Mouse (Mus musculus): ENCODE measurements at regions not wholly inside any gene's neighbourhood (a gene's known extent, or its start where the extent isn't known, plus 50 kb on each side); places are given as distances from the start of the nearest gene placed in this dataset.

DNA sequence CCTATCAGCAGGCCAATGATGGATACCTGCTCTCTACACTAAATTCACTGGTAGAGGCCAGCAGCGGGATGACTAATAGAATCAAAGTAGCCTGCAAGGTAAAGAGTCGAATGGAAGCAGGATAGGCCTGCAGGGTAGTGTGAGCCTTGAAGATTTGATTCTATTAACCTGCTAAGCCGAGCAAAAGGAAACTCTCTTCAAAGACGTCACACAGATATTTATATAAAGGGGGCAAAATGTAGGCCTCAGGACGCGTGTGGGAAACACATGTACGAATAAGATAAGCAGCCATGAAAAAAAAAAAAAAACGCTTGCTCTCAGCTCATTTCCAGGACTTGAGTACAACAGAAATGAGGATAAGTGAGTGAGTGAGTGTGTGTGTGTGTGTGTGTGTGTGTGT is 138.4 kb upstream of the D7Ertd443e start:
- 94% methylated on average over 8 of the region's 8 CpGs for WGBS
- TF ChIP-seq CTCF (IDR thresholded peaks at IDR 0.05; ENCODE audit: insufficient read depth, low read depth, low read length) (no peak), POLR2A (IDR thresholded peaks at IDR 0.05; ENCODE audit: insufficient read depth, low read depth, low read length) (no peak)
- H3K4me3 ChIP-seq (ENCODE audit: insufficient read depth, low read depth, low read length) = no peak overlapping the region
- no peak overlapping the region for H3K27ac ChIP-seq (ENCODE audit: insufficient read depth, low read depth, low read length)
- no peaks in the 10 kb centered on the region for H3K4me1 ChIP-seq (ENCODE audit: control insufficient read depth, insufficient read depth, low read length)

DNA sequence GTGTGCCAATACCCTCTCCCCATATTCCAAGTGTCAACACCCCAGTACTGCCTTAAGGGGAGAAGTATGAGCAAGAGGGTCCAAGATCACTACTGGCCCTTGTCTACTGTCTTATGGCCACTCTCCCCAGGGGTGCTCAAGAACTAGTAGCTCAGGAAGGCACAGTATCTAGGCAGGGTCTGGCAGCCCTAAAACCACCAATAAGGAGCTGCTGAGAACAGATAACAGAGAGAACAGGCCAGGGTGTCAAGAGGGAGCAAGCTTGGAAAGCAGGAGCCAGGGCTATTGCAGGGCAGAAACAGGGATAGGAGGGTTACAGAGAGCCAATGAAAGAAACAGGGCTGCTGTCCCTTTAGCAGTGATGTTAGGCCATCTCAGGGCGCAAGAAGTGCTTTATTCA is 139.6 kb upstream of the D7Ertd443e start:
- H3K4me3 ChIP-seq (ENCODE audit: insufficient read depth, low read depth, low read length) = no peak overlapping the region
- no peak for TF ChIP-seq CTCF (IDR thresholded peaks at IDR 0.05; ENCODE audit: insufficient read depth, low read depth, low read length)
- TF ChIP-seq POLR2A (IDR thresholded peaks at IDR 0.05; ENCODE audit: insufficient read depth, low read depth, low read length) = no peak
- WGBS = 98% methylated on average over 1 of the region's 1 CpGs
- no peaks in the 10 kb centered on the region for H3K4me1 ChIP-seq (ENCODE audit: control insufficient read depth, insufficient read depth, low read length)
- no peak overlapping the region for H3K27ac ChIP-seq (ENCODE audit: insufficient read depth, low read depth, low read length)

DNA sequence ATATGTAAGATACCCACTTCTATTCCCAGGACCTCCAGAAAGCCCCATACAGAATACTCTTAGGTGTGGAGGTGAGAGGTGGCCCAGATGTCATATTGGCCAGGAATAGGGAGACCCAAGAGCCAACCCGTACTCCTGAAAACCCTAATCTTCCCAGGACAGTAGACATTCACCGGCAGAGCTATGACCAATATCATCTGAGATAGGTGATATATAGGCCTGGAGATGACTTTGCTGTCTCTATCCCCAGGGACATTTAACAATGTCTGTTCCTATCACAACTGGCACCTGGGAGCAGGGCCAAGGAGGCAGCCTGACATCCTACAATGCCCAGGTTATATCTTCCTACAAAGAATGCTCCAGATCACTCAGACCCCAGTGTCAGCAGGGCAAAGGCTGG is 140.0 kb upstream of the D7Ertd443e start:
- Histone ChIP-seq H3K4me3 (ENCODE audit: insufficient read depth, low read depth, low read length) (no peak overlapping the region), H3K27ac (ENCODE audit: insufficient read depth, low read depth, low read length) (no peak overlapping the region), H3K4me1 (ENCODE audit: control insufficient read depth, insufficient read depth, low read length) (no peaks in the 10 kb centered on the region)
- WGBS = 96% methylated on average over 2 of the region's 2 CpGs
- no peak for TF ChIP-seq POLR2A (IDR thresholded peaks at IDR 0.05; ENCODE audit: insufficient read depth, low read depth, low read length)
- TF ChIP-seq CTCF (IDR thresholded peaks at IDR 0.05; ENCODE audit: insufficient read depth, low read depth, low read length) = no peak

DNA sequence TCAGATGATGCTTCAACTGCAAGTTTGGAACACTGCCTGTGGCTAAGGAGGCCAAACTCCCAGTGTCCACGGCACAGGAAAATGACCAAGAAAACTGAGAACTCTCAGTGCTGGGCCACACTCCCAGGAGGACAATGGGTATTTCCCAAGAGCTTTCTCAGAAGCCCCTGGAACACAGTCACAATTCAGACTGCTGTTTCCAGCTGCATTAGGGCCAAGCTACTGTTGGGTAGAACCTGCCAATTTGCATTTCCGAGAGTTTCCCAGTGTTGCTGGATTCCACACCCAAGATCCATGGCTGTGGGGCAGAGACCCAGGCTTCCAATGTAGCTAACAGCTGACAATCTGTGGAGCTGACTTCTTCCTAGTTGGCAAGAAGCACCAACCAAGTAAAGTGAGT is 141.9 kb upstream of the D7Ertd443e start:
- H3K4me3 ChIP-seq (ENCODE audit: insufficient read depth, low read depth, low read length) = no peak overlapping the region
- TF ChIP-seq CTCF (IDR thresholded peaks at IDR 0.05; ENCODE audit: insufficient read depth, low read depth, low read length) = no peak
- no peak for TF ChIP-seq POLR2A (IDR thresholded peaks at IDR 0.05; ENCODE audit: insufficient read depth, low read depth, low read length)
- H3K4me1 ChIP-seq (ENCODE audit: control insufficient read depth, insufficient read depth, low read length) = no peaks in the 10 kb centered on the region
- WGBS = 55% methylated on average over 2 of the region's 2 CpGs
- no peak overlapping the region for H3K27ac ChIP-seq (ENCODE audit: insufficient read depth, low read depth, low read length)

DNA sequence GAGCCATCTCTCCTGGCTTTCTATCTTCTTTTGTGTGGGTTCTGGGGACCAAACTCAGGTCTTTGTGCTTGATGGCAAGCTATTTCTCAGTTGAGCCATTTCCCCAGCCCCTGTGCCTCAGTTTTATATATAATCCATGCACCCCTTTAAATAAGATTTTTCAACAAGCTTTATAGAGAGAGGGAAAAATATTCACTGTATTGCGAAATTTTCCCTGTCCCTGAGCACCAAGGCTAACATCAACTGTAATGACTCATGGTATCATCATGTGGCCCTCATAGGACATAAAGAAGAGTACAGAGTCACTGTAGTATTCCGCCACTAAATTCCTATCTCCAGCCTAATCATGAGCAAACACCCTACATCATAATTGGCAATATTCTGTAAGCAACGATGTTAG is 142.4 kb upstream of the Dock1 start:
- WGBS = 91% methylated on average over 3 of the region's 3 CpGs
- Histone ChIP-seq H3K27ac (ENCODE audit: insufficient read depth, low read depth, low read length) (no peak overlapping the region), H3K4me1 (ENCODE audit: control insufficient read depth, insufficient read depth, low read length) (no peaks in the 10 kb centered on the region), H3K4me3 (ENCODE audit: insufficient read depth, low read depth, low read length) (no peak overlapping the region)
- TF ChIP-seq CTCF (IDR thresholded peaks at IDR 0.05; ENCODE audit: insufficient read depth, low read depth, low read length) (no peak), POLR2A (IDR thresholded peaks at IDR 0.05; ENCODE audit: insufficient read depth, low read depth, low read length) (no peak)

DNA sequence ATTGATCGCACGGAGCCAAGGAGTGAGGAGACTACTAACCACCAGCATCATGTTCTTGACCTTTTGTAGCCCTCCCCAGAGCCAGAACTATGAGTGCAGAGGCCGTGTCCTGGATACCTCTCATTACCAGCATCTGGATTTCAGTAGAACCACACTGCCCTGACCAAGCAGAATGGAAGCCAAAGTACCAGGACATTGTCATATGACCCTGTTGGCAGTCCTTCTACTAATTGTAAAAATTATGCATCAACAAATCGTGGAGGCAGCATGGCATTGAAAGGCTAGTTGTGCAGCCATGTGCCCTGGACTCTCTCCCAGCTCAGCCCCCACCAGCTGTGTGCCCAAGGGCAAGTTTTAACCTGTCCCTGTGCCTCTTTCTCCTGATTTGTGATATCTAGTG is 135.6 kb upstream of the Dock1 start:
- WGBS = 78% methylated on average over 4 of the region's 4 CpGs
- Histone ChIP-seq H3K27ac (ENCODE audit: insufficient read depth, low read depth, low read length) (no peak overlapping the region), H3K4me1 (ENCODE audit: control insufficient read depth, insufficient read depth, low read length) (no peaks in the 10 kb centered on the region), H3K4me3 (ENCODE audit: insufficient read depth, low read depth, low read length) (no peak overlapping the region)
- TF ChIP-seq POLR2A (IDR thresholded peaks at IDR 0.05; ENCODE audit: insufficient read depth, low read depth, low read length) = no peak
- TF ChIP-seq CTCF (IDR thresholded peaks at IDR 0.05; ENCODE audit: insufficient read depth, low read depth, low read length) = no peak

DNA sequence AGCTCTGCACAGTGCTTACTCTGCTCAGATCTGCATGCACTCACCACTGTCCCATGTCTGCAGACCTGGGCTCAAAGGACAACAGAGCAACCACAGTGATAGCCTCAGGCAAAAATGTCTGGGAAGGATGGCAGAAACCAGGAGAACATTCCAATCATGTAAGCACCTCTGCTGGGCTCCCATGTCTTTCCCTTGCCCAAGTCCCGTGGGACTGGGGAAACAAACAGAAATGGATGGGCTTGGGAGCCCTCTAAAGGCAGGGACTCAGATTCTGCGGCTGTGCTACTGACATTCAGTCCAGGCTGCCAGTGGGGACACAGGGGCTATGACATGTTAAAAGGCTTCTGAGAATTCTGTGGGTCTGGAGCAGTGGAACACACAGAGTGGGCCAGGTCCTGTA is 128.8 kb upstream of the Dock1 start:
- TF ChIP-seq CTCF (IDR thresholded peaks at IDR 0.05; ENCODE audit: insufficient read depth, low read depth, low read length) (no peak), POLR2A (IDR thresholded peaks at IDR 0.05; ENCODE audit: insufficient read depth, low read depth, low read length) (no peak)
- no peak overlapping the region for H3K4me3 ChIP-seq (ENCODE audit: insufficient read depth, low read depth, low read length)
- H3K4me1 ChIP-seq (ENCODE audit: control insufficient read depth, insufficient read depth, low read length) = no peaks in the 10 kb centered on the region
- H3K27ac ChIP-seq (ENCODE audit: insufficient read depth, low read depth, low read length) = no peak overlapping the region
- 72% methylated on average over 2 of the region's 2 CpGs for WGBS

DNA sequence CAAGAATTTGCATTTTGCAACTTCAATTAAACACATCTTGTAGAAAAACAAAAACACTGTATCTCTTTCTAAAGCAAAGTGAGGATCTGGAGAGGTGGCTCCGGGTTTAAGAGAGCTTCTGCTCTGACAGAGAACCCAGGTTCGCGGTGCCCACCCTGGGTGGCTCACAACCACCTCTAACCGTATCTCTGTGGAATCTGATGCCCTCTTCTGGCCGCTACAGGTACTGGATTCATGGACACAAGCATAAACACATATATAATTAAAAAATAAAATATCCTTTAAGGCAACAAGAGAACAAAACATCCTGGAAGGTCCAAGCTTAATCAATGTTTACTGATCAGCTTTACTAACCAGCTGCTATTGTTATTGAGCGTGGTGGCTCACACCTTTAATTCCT is 124.3 kb upstream of the Dock1 start:
- no peak overlapping the region for H3K4me3 ChIP-seq (ENCODE audit: insufficient read depth, low read depth, low read length)
- TF ChIP-seq CTCF (IDR thresholded peaks at IDR 0.05; ENCODE audit: insufficient read depth, low read depth, low read length) (no peak), POLR2A (IDR thresholded peaks at IDR 0.05; ENCODE audit: insufficient read depth, low read depth, low read length) (no peak)
- 86% methylated on average over 6 of the region's 6 CpGs for WGBS

DNA sequence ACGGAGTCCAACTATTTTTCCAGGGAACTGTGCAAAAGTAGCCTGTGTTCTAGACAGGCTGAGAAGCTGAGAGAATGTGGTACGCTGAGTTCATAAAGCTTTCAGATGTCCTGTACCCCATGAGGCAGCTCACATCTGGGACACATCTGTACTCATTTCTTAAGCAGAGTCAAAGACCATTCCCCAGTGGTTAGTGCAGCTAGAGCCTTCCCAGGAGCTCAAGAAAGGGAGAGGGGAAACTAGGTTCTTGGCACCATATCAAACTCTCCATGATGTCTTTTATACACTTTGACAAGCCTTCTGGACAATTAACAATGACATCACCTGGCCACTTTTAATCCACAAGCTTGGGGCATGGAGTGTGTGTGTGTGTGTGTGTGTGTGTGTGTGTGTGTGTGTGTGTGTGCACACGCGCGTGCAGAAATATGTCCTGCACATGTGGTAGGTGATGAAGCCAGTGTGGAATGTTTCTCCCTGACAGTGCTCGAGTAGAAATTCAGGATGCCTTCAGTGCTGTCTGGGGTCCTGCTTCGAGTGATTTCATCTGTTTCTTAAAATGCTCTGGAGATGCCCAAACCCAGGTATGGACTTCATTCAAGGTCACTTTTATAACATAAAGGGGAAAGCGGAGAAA is 121.1 kb upstream of the Dock1 start:
- 81% methylated on average over 8 of the region's 8 CpGs for WGBS
- Histone ChIP-seq H3K27ac (ENCODE audit: insufficient read depth, low read depth, low read length) (no peak overlapping the region), H3K4me3 (ENCODE audit: insufficient read depth, low read depth, low read length) (no peak overlapping the region), H3K4me1 (ENCODE audit: control insufficient read depth, insufficient read depth, low read length) (peaks cover 4% of the 10 kb centered on the region; the same call in 1 of the 2 replicates)
- TF ChIP-seq POLR2A (IDR thresholded peaks at IDR 0.05; ENCODE audit: insufficient read depth, low read depth, low read length) = no peak
- no peak for TF ChIP-seq CTCF (IDR thresholded peaks at IDR 0.05; ENCODE audit: insufficient read depth, low read depth, low read length)

More for the DNA sequence above, 124.3 kb upstream of the Dock1 start:
- Histone ChIP-seq H3K27ac (ENCODE audit: insufficient read depth, low read depth, low read length) (no peak overlapping the region), H3K4me1 (ENCODE audit: control insufficient read depth, insufficient read depth, low read length) (peaks cover 4% of the 10 kb centered on the region; the same call in 1 of the 2 replicates)
